Mouse (Mus musculus): ENCODE measurements around the gene Zpbp2. TPM values are rescaled to one million over a fixed set of nuclear protein-coding genes. Genes with fewer than 3 reads are reported as not detected.

Zpbp2 gene
- polyA plus RNA-seq (2015; fragmentation: Nextera tagmentation; extraction: Ambion mirVana) = not detected in 2 replicates

DNA sequence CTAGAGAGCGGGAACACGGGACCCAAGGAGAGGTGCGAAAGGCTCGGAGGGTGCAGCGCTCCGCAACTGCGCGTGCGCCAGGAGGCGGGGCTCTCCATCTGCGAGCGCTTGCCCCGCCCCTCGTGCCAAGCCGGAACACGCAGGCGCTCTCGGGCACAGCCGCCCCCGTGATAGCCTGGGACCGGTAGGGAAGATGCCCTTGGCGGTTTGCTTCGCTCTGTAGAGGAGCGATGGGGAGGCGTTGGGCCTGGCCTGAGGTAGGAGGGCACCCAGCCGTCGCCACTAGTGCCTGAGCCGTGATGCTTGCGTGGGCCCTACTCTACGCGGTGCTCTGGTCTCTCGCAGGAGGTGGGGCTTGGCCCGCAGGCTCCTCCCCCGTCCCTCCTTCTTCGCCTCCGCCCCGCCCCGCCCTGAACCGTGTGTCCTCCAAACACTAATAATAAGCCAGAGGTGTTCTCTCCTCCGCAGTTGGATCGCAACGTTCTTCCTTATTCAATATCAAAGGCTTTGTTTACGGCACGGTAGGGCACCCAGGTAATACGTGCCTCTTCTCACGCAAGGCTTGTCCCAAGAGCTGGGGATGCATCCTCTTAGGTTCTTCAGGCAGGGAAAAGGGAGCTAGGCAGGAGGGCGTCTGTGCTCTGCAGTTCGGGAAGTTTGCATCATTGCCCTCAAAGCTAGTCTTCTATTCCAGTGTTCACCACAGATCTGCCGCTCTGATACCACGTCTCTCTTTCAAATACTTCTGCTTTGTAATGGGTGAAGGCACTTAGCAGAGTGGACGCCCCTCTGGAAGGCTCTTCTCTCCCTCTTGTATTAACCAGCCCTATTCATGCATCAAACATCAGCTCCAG lies at the start of gene Zpbp2:
Gene Zpbp2 (plus strand): TSS at position 123 of the 854 bp plus-strand sequence.
- H3K27ac ChIP-seq = peak within 1 kb of the TSS; percentile 68
- WGBS = under 1% methylated on average over 50 of the region's 51 CpGs

GRCm38 (mm10) chr11:98504926-98505325 lies 46.0 kb upstream of the Zpbp2 start:
- 73% methylated on average over 3 of the region's 3 CpGs for WGBS
- no peak for ATAC-seq
- Histone ChIP-seq H3K4me2 (no peak overlapping the region), H3K27me3 (peaks cover 44% of the 10 kb centered on the region), H3K4me3 (no peak overlapping the region), H3K27ac (no peak overlapping the region), H3K36me3 (ENCODE audit: poor library complexity, severe bottlenecking) (no peaks in the 10 kb centered on the region), H3K9me3 (replicated peaks) (peaks cover 3% of the 10 kb centered on the region; the same call in 1 of the 2 replicates), H3K4me1 (no peaks in the 10 kb centered on the region), H3K9ac (no peak overlapping the region)

More for the DNA sequence above, at the start of gene Zpbp2:
- Histone ChIP-seq H3K9me3 (replicated peaks) (no peaks in the 10 kb centered on the region), H3K4me2 (peak within 1 kb of the TSS; percentile 73), H3K4me3 (peak within 1 kb of the TSS; percentile 72), H3K27me3 (peaks cover 43% of the 10 kb centered on the region), H3K4me1 (peaks cover 6% of the 10 kb centered on the region; the same call in 1 of the 2 replicates), H3K9ac (peak within 1 kb of the TSS; percentile 78), H3K36me3 (ENCODE audit: poor library complexity, severe bottlenecking) (no peaks in the 10 kb centered on the region)
- ATAC-seq = peak; percentile 98

DNA sequence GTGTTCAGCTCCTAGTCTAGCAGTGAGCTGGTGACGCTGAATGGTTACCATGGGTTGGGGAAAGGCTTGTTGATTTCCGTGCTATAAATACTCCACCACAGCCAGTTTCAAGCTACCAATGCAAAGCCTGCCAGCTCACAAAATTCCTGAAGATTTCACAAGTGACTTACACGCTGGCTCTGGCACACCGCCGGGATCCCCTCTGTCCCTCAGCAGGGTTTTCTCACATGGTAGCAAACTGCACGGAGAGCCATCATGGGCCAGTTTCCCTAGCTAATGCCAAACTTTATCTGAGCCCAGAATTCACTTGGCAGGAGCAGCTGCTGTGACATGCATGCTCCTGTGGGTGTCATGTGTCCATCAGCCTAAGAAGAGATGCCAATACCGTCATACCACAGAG lies 41.5 kb upstream of the Zpbp2 start:
- Histone ChIP-seq H3K27me3 (peaks cover 10% of the 10 kb centered on the region; the same call in 1 of the 2 replicates), H3K9ac (no peak overlapping the region), H3K36me3 (ENCODE audit: poor library complexity, severe bottlenecking) (no peaks in the 10 kb centered on the region), H3K4me2 (no peak overlapping the region), H3K4me3 (no peak overlapping the region), H3K9me3 (replicated peaks) (peaks cover 3% of the 10 kb centered on the region; the same call in 1 of the 2 replicates), H3K27ac (no peak overlapping the region), H3K4me1 (no peaks in the 10 kb centered on the region)
- ATAC-seq = no peak
- 82% methylated on average over 7 of the region's 7 CpGs for WGBS

GRCm38 (mm10) chr11:98510125-98510524 lies 40.8 kb upstream of the Zpbp2 start:
- H3K27ac ChIP-seq = no peak overlapping the region
- 93% methylated on average over 8 of the region's 8 CpGs for WGBS

GRCm38 (mm10) chr11:98512881-98513280 lies 38.0 kb upstream of the Zpbp2 start:
- Histone ChIP-seq H3K9me3 (replicated peaks) (no peaks in the 10 kb centered on the region), H3K27me3 (0 out of 2 replicates have a peak, but pooled peaks cover 4% of the 10 kb centered on the region), H3K4me3 (no peak overlapping the region), H3K9ac (no peak overlapping the region), H3K36me3 (ENCODE audit: poor library complexity, severe bottlenecking) (no peaks in the 10 kb centered on the region), H3K4me1 (no peaks in the 10 kb centered on the region), H3K4me2 (no peak overlapping the region), H3K27ac (no peak overlapping the region)
- ATAC-seq = no peak
- WGBS = 95% methylated on average over 13 of the region's 13 CpGs

More at GRCm38 (mm10) chr11:98510125-98510524, 40.8 kb upstream of the Zpbp2 start:
- Histone ChIP-seq H3K9me3 (replicated peaks) (peaks cover 3% of the 10 kb centered on the region; the same call in 1 of the 2 replicates), H3K4me3 (no peak overlapping the region), H3K4me1 (no peaks in the 10 kb centered on the region), H3K36me3 (ENCODE audit: poor library complexity, severe bottlenecking) (no peaks in the 10 kb centered on the region), H3K4me2 (no peak overlapping the region), H3K9ac (no peak overlapping the region), H3K27me3 (peaks cover 5% of the 10 kb centered on the region; the same call in 1 of the 2 replicates)
- ATAC-seq = no peak

DNA sequence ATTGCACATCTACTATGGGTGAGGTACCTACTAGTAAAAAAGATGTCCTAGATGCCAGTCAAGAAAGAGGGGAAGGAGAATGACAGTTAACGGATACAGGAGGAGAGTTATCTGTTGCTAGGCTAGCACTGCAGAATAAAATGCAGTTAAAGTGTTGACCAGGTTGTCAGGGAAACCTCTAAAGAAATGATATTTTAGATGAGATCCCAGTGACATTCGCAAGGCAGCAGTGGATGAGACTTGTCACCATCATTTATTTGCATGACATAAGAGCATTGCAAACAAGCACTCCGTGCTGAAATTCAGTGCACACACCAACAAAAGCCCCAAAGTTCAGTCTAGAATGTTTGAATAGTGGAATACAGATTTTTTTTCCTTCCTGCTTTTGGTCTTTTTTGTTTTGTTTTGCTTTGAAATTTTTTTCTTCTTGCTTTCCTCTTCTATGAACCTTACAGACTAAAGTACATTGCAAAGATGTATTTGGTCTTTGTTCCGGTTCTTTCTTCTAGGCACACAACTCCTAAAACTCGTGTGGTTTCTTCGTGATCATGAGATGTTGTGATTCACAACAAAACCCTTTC lies 37.5 kb upstream of the Zpbp2 start:
- Histone ChIP-seq H3K27ac (no peak overlapping the region), H3K4me3 (no peak overlapping the region), H3K9ac (no peak overlapping the region), H3K36me3 (ENCODE audit: poor library complexity, severe bottlenecking) (no peaks in the 10 kb centered on the region), H3K27me3 (0 out of 2 replicates have a peak, but pooled peaks cover 4% of the 10 kb centered on the region), H3K4me2 (no peak overlapping the region), H3K9me3 (replicated peaks) (no peaks in the 10 kb centered on the region), H3K4me1 (no peaks in the 10 kb centered on the region)
- ATAC-seq = no peak
- WGBS = 49% methylated on average over 6 of the region's 6 CpGs

- Histone ChIP-seq H3K4me3 (no peak overlapping the region), H3K27ac (no peak overlapping the region), H3K4me1 (no peaks in the 10 kb centered on the region), H3K9me3 (replicated peaks) (no peaks in the 10 kb centered on the region), H3K4me2 (no peak overlapping the region), H3K27me3 (0 out of 2 replicates have a peak, but pooled peaks cover 3% of the 10 kb centered on the region), H3K36me3 (ENCODE audit: poor library complexity, severe bottlenecking) (no peaks in the 10 kb centered on the region), H3K9ac (no peak overlapping the region)
- WGBS = 73% methylated on average over 10 of the region's 10 CpGs
- ATAC-seq = no peak
Observed at GRCm38 (mm10) chr11:98520468-98520867, 30.4 kb upstream of the Zpbp2 start.

GRCm38 (mm10) chr11:98525140-98525539 lies 25.8 kb upstream of the Zpbp2 start:
- H3K9ac ChIP-seq = no peak overlapping the region
- 0 out of 2 replicates have a peak, but pooled peaks cover 7% of the 10 kb centered on the region for H3K27me3 ChIP-seq
- no peak overlapping the region for H3K4me3 ChIP-seq
- H3K36me3 ChIP-seq (ENCODE audit: poor library complexity, severe bottlenecking) = no peaks in the 10 kb centered on the region
- 67% methylated on average over 4 of the region's 4 CpGs for WGBS
- ATAC-seq = no peak
- H3K4me1 ChIP-seq = no peaks in the 10 kb centered on the region
- no peak overlapping the region for H3K27ac ChIP-seq
- no peaks in the 10 kb centered on the region for H3K9me3 ChIP-seq (replicated peaks)
- H3K4me2 ChIP-seq = no peak overlapping the region

DNA sequence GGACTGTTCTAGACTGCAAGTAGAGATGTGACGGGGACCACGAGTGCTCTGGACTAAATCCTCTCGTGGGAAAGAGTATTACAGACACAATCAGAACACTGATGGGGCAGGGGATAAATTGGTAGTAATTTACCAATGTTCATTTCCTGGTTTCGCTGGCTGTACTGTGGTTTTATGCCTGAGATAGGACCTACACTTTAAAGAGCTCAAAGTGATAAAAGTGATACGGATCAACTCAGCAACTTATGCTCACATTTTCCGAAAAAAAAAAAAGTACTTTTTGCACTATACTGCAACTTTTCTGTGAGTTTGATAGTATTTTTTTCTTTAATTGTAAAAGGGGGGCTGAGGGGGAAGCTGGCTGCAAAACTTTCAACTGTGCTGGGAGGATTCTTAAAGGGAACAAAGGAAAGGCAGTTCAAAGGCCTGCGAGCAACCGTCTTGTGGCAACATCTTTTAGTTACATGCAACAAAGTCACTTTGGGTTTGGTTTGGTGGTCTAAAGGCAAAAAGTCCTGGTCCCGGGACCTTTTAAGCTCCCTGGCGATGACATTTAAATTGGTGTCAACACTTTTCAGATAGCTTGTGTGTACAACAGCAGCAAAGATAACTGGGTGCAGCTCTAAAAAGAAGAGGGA lies 24.0 kb upstream of the Zpbp2 start:
- H3K9ac ChIP-seq = no peak overlapping the region
- no peak overlapping the region for H3K4me3 ChIP-seq
- no peaks in the 10 kb centered on the region for H3K36me3 ChIP-seq (ENCODE audit: poor library complexity, severe bottlenecking)
- 0 out of 2 replicates have a peak, but pooled peaks cover 7% of the 10 kb centered on the region for H3K27me3 ChIP-seq
- H3K27ac ChIP-seq = no peak overlapping the region
- no peak for ATAC-seq
- 73% methylated on average over 10 of the region's 10 CpGs for WGBS
- H3K4me1 ChIP-seq = no peaks in the 10 kb centered on the region
- H3K9me3 ChIP-seq (replicated peaks) = no peaks in the 10 kb centered on the region
- H3K4me2 ChIP-seq = no peak overlapping the region

DNA sequence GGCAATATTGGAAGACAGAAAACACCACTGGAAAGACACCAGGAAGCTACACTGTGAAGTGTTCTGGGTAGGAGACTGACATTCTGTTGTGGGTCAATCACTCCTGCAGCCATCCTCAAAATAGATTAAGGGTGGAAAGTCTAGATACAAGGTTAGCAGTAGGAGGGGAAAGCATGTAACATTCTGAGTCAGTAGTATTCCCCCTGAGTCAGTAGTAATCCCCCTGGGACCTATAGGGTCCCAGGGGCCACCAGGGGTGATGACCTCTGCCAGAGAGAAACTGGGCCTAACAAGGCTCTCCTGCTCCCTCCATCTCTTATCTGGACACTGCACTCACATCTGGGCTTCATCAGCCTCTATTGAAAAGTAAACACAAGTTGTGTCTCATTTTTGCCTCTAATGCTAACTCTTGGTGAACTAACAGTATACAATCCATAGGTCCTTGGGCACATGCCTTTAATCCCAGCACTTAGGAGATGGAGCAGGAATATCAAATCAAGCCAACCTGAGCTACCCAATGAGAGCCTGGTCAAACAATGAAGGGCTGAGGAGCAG lies 13.3 kb upstream of the Zpbp2 start:
- peaks cover 5% of the 10 kb centered on the region; the same call in 1 of the 2 replicates for H3K9me3 ChIP-seq (replicated peaks)

GRCm38 (mm10) chr11:98540319-98540718 lies 10.6 kb upstream of the Zpbp2 start:
- Histone ChIP-seq H3K4me3 (no peak overlapping the region), H3K4me2 (no peak overlapping the region), H3K9ac (no peak overlapping the region), H3K36me3 (ENCODE audit: poor library complexity, severe bottlenecking) (no peaks in the 10 kb centered on the region), H3K4me1 (peaks cover 2% of the 10 kb centered on the region; the same call in 1 of the 2 replicates), H3K27ac (no peak overlapping the region), H3K9me3 (replicated peaks) (peaks cover 5% of the 10 kb centered on the region; the same call in 1 of the 2 replicates), H3K27me3 (peaks cover 39% of the 10 kb centered on the region)
- ATAC-seq = no peak
- 85% methylated on average over 5 of the region's 5 CpGs for WGBS

More for the DNA sequence above, 13.3 kb upstream of the Zpbp2 start:
- no peak overlapping the region for H3K9ac ChIP-seq
- ATAC-seq = no peak
- H3K27me3 ChIP-seq = peaks cover 24% of the 10 kb centered on the region
- H3K4me3 ChIP-seq = no peak overlapping the region
- no peaks in the 10 kb centered on the region for H3K4me1 ChIP-seq
- H3K36me3 ChIP-seq (ENCODE audit: poor library complexity, severe bottlenecking) = no peaks in the 10 kb centered on the region
- H3K27ac ChIP-seq = no peak overlapping the region
- no peak overlapping the region for H3K4me2 ChIP-seq
